Mouse (Mus musculus) midbrain, embryonic 10.5 days (tissue): Measurements from ENCODE around the gene Olfr585. TPM values are rescaled to one million over a fixed set of nuclear protein-coding genes. Genes with fewer than 3 reads are reported as not detected.

Source experiments
- DNase-seq: peaks from one replicate; pipeline ENCODE4 v3.0.0-alpha.2; 2017; ENCODE audit warnings: low spot score
- H3K27ac ChIP-seq: fragments of 300-500 bp; sonication (generic); replicated peaks from 2 replicates; pipeline ENCODE4 v1.5.1; 2016; ENCODE audit warnings: mild to moderate bottlenecking
- H3K27me3 ChIP-seq: fragments of 300-500 bp; sonication (generic); 2 replicates; pipeline ENCODE4 v1.6.1; 2016; ENCODE audit warnings: low read depth, mild to moderate bottlenecking; ENCODE audit not compliant: poor library complexity, severe bottlenecking
- H3K36me3 ChIP-seq: fragments of 300-500 bp; sonication (generic); 2 replicates; pipeline ENCODE4 v1.6.1; 2016; ENCODE audit warnings: mild to moderate bottlenecking, moderate library complexity
- H3K4me1 ChIP-seq: fragments of 300-500 bp; sonication (generic); 2 replicates; pipeline ENCODE4 v1.6.1; 2016
- H3K4me3 ChIP-seq: fragments of 300-500 bp; sonication (generic); 2 replicates; pipeline ENCODE4 v1.5.1; 2016; ENCODE audit warnings: mild to moderate bottlenecking, moderate library complexity
- H3K9me3 ChIP-seq: fragments of 300-500 bp; sonication (generic); replicated peaks from 2 replicates; pipeline ENCODE4 v1.6.1; 2016; ENCODE audit warnings: mild to moderate bottlenecking
- WGBS: fragments of 180-500 bp; shearing (Covaris S2); methylation state at CpG from one replicate; pipeline ENCODE4 v1.1.7; 2016; 5-methylcytosine and 5-hydroxymethylcytosine counted together
- polyA plus RNA-seq: library from polyadenylated mRNA; unstranded; fragments of >200 nt; fragmentation: Nextera tagmentation; extraction: Ambion mirVana; gene quantifications from 2 replicates; pipeline ENCODE4 v1.2.1, GENCODE M21; 2016

The Olfr585 gene
- polyA plus RNA-seq: not detected in 2 replicates

GRCm38 (mm10) chr7:103097420-103097819 is at the start of gene Olfr585:
TSS of gene Olfr585 (plus strand) at chr7:103097720.
- H3K4me1 ChIP-seq: no peaks in the 10 kb centered on the region
- H3K4me3 ChIP-seq: no peak within 1 kb of the TSS
- WGBS: 97% methylated on average over 1 of the region's 1 CpGs
- H3K9me3 ChIP-seq: no peaks in the 10 kb centered on the region
- H3K27ac ChIP-seq: no peak within 1 kb of the TSS
- no peaks in the 10 kb centered on the region for H3K36me3 ChIP-seq
- H3K27me3 ChIP-seq: no peaks in the 10 kb centered on the region
- no peak for DNase-seq

- Histone ChIP-seq H3K27me3 (no peaks in the 10 kb centered on the region), H3K4me1 (no peaks in the 10 kb centered on the region), H3K4me3 (no peak within 1 kb of the TSS), H3K9me3 (no peaks in the 10 kb centered on the region), H3K27ac (no peak within 1 kb of the TSS), H3K36me3 (no peaks in the 10 kb centered on the region)
- 90% methylated on average over 1 of the region's 1 CpGs for WGBS
- DNase-seq: no peak
These were observed 46.5 kb upstream of the Olfr585 start, which contains the start of gene Olfr583 for GRCm38 (mm10) chr7:103051000-103051399. TSS of gene Olfr583 (plus strand) at chr7:103051300.

- no peak for DNase-seq
- Histone ChIP-seq H3K9me3 (peaks cover 20% of the 10 kb centered on the region), H3K36me3 (no peaks in the 10 kb centered on the region), H3K27ac (no peak within 1 kb of the TSS), H3K4me3 (no peak within 1 kb of the TSS), H3K27me3 (no peaks in the 10 kb centered on the region), H3K4me1 (no peaks in the 10 kb centered on the region)
- 94% methylated on average over 1 of the region's 1 CpGs for WGBS
These were observed 15.9 kb upstream of the Olfr585 start, which contains the start of gene Olfr584 for GRCm38 (mm10) chr7:103081585-103081984. TSS of gene Olfr584 (plus strand) at chr7:103081885.

GRCm38 (mm10) chr7:103119406-103119805 is 21.9 kb downstream of the Olfr585 start:
- no peaks in the 10 kb centered on the region for H3K9me3 ChIP-seq
- H3K4me3 ChIP-seq: no peak overlapping the region
- no peaks in the 10 kb centered on the region for H3K27me3 ChIP-seq
- no peak for DNase-seq
- 52% methylated on average over 3 of the region's 3 CpGs for WGBS
- no peaks in the 10 kb centered on the region for H3K36me3 ChIP-seq
- no peak overlapping the region for H3K27ac ChIP-seq
- H3K4me1 ChIP-seq: no peaks in the 10 kb centered on the region

- Histone ChIP-seq H3K36me3 (no peaks in the 10 kb centered on the region), H3K9me3 (no peaks in the 10 kb centered on the region), H3K4me1 (no peaks in the 10 kb centered on the region), H3K27me3 (no peaks in the 10 kb centered on the region), H3K27ac (no peak within 1 kb of the TSS), H3K4me3 (no peak within 1 kb of the TSS)
- WGBS: 91% methylated on average over 3 of the region's 3 CpGs
- DNase-seq: no peak
These were observed 28.0 kb downstream of the Olfr585 start, which contains the start of gene Olfr586 for GRCm38 (mm10) chr7:103125538-103125937. TSS of gene Olfr586 (minus strand) at chr7:103125638.

- H3K4me3 ChIP-seq: no peak within 1 kb of the TSS
These were observed 43.1 kb downstream of the Olfr585 start, which contains the start of gene Olfr588-ps1 for GRCm38 (mm10) chr7:103140579-103140978. TSS of gene Olfr588-ps1 (plus strand) at chr7:103140879.

More at GRCm38 (mm10) chr7:103140579-103140978, 43.1 kb downstream of the Olfr585 start, which contains the start of gene Olfr588-ps1:
- no peak within 1 kb of the TSS for H3K27ac ChIP-seq
- DNase-seq: no peak
- no peaks in the 10 kb centered on the region for H3K9me3 ChIP-seq
- H3K27me3 ChIP-seq: no peaks in the 10 kb centered on the region
- no peaks in the 10 kb centered on the region for H3K36me3 ChIP-seq
- 89% methylated on average over 1 of the region's 1 CpGs for WGBS
- no peaks in the 10 kb centered on the region for H3K4me1 ChIP-seq

Other genes starting within 250 kb of the Olfr585 start
- not detected in 2 replicates for gene Olfr566, start 239.0 kb upstream of the Olfr585 start, polyA plus RNA-seq
- gene Olfr568, start 220.6 kb upstream of the Olfr585 start, polyA plus RNA-seq: not detected in 2 replicates
- gene Olfr569, start 206.8 kb upstream of the Olfr585 start, polyA plus RNA-seq: not detected in 2 replicates
- not detected in 2 replicates for gene Olfr570, start 203.1 kb upstream of the Olfr585 start, polyA plus RNA-seq
- not detected in 2 replicates for gene Olfr571, start 180.2 kb upstream of the Olfr585 start, polyA plus RNA-seq
- gene Olfr572, start 173.3 kb upstream of the Olfr585 start, polyA plus RNA-seq: not detected in 2 replicates
- gene Olfr573-ps1, start 155.1 kb upstream of the Olfr585 start, polyA plus RNA-seq: not detected in 2 replicates
- not detected in 2 replicates for gene Olfr574, start 149.3 kb upstream of the Olfr585 start, polyA plus RNA-seq
- gene Olfr575, start 138.9 kb upstream of the Olfr585 start, polyA plus RNA-seq: not detected in 2 replicates
- gene Olfr576, start 135.1 kb upstream of the Olfr585 start, polyA plus RNA-seq: not detected in 2 replicates
- gene Olfr577, start 121.8 kb upstream of the Olfr585 start, polyA plus RNA-seq: not detected in 2 replicates
- gene Olfr578, start 108.4 kb upstream of the Olfr585 start, polyA plus RNA-seq: not detected in 2 replicates
- not detected in 2 replicates for gene Olfr582, start 59.7 kb upstream of the Olfr585 start, polyA plus RNA-seq
- not detected in 2 replicates for gene Olfr583, start 46.4 kb upstream of the Olfr585 start, polyA plus RNA-seq
- not detected in 2 replicates for gene Olfr584, start 15.8 kb upstream of the Olfr585 start, polyA plus RNA-seq
- gene Olfr586, start 27.9 kb downstream of the Olfr585 start, polyA plus RNA-seq: not detected in 2 replicates
- not detected in 2 replicates for gene Olfr588-ps1, start 43.2 kb downstream of the Olfr585 start, polyA plus RNA-seq
- not detected in 2 replicates for gene Olfr589, start 58.6 kb downstream of the Olfr585 start, polyA plus RNA-seq
- gene Olfr591, start 80.6 kb downstream of the Olfr585 start, polyA plus RNA-seq: not detected in 2 replicates
- not detected in 2 replicates for gene Olfr592, start 87.1 kb downstream of the Olfr585 start, polyA plus RNA-seq
- not detected in 2 replicates for gene Olfr593, start 114.1 kb downstream of the Olfr585 start, polyA plus RNA-seq
- gene Olfr594, start 119.3 kb downstream of the Olfr585 start, polyA plus RNA-seq: not detected in 2 replicates
- gene Usp17ld, start 154.8 kb downstream of the Olfr585 start, polyA plus RNA-seq: not detected in 2 replicates
- gene Olfr596, start 207.9 kb downstream of the Olfr585 start, polyA plus RNA-seq: not detected in 2 replicates
- gene Olfr597, start 218.6 kb downstream of the Olfr585 start, polyA plus RNA-seq: not detected in 2 replicates
- not detected in 2 replicates for gene Olfr598, start 225.8 kb downstream of the Olfr585 start, polyA plus RNA-seq
- not detected in 2 replicates for gene Olfr599, start 238.2 kb downstream of the Olfr585 start, polyA plus RNA-seq